Mouse (Mus musculus) left cerebral cortex, adult 9 months (tissue): ENCODE results near the gene Zfyve16.

Experiments used
- DNase-seq, 2 experiments: peaks; one replicate each; pipeline ENCODE4 v3.0.0; 2022; ENCODE audit warnings: low spot score in 2 of 2

Gene Zfyve16

DNA sequence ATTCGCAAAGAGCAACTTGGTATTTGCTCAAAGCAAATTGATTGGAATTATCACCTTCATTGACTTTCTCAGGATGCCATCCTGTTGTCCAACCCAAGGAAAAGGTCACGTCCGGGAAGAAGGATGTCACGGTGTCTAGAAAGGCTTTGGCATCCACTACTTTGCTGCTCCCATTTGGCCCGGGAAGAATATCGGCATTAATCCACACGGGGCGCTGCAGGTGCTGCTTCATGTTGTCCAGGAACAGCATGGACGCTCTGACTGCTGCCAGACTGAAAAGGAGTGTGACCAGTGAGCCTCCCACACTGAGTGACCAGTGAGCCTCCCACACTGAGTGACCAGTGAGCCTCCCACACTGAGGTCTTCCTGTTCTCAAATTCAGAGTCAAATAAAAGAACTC lies 62.8 kb downstream of the Zfyve16 start:
- DNase-seq: no peak

DNA sequence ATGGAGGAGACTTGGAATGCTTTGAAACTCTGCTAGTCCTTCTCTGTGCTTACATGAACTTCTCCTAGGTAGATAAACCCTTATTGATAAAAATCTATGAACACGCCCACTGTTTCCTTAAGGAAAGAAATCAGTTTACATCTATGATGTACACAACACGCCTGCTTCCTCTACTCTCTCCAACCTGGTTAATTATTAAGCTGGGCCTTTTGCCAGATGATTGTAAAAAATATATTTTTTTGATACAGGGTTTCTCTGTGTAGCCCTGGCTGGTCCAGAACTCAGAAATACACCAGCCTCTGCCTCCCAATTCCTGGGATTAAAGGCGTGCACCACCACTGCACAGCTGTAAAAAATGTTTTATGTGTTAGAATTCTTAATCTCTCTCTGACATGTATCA lies 66.0 kb downstream of the Zfyve16 start:
- DNase-seq: no peak

DNA sequence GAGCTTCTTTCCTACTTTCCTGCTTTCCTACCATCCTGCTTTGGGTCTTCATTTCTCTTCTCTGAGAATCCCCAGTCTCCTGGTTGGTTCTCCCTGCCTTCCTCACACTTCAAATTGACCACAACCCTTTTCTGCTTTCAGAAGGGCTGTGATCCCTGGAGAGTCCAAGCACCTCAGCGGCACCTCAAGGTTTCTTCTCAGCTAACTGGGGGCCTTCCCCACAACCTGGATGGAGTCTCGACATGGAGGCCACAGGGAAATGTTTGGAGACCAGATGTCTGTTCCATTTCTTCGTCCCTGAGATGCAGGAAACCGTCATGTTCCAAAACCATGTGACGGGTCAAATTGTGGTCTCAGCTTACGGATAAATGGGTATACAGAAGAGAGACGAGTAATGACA lies 83.8 kb downstream of the Zfyve16 start:
- DNase-seq: no peak

- no peak for DNase-seq
Observed at GRCm38 (mm10) chr13:92440286-92440685, 90.4 kb downstream of the Zfyve16 start.

- DNase-seq: no peak
Observed at GRCm38 (mm10) chr13:92438656-92439055, 92.0 kb downstream of the Zfyve16 start.
